Mouse (Mus musculus): Measurements from ENCODE around the gene Cplx3. TPM values are rescaled to one million over a fixed set of nuclear protein-coding genes. Genes with fewer than 3 reads are reported as not detected.

Cplx3 gene
- polyA plus RNA-seq, 1 experiment from 2014 or later: not detected

DNA sequence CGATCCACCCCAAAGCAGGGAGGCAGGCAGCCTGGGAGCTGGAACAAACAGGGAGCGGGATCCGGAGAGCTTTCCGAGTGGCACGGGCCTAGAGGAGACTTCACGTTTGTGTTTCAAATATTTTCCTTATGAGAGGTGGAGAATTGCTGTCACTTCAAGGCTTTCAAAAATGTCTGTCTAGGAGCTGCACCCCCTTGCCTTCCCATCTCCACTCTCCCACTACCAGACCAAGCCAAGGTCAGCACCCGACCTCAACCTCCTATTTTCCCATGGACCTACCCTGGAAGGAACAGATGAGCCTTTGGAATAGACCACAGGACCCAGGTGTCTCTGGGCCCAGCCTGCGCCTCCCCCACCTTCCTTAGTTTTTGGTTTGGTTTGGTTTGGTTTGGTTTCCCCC lies 8.8 kb downstream of the Cplx3 start:
- Histone ChIP-seq H3K4me1 (replicated peaks; ENCODE audit: control insufficient read depth, insufficient read depth, low read length) (peaks cover 12% of the 10 kb centered on the region), H3K36me3 (ENCODE audit: control insufficient read depth, insufficient read depth) (peaks cover 7% of the 10 kb centered on the region), H3K9me3 (ENCODE audit: control insufficient read depth, low read length) (no peaks in the 10 kb centered on the region), H3K4me3 (replicated peaks; ENCODE audit: low read length) (no peak overlapping the region), H3K27ac (ENCODE audit: low read length) (no peak overlapping the region), H3K4me2 (ENCODE audit: low read length) (no peak overlapping the region), H3K9ac (replicated peaks; ENCODE audit: low read depth, low read length) (no peak overlapping the region), H3K27me3 (replicated peaks; ENCODE audit: control insufficient read depth, insufficient read depth, low read length) (no peaks in the 10 kb centered on the region)
- ATAC-seq: no peak
- WGBS: 90% methylated on average over 8 of the region's 8 CpGs

DNA sequence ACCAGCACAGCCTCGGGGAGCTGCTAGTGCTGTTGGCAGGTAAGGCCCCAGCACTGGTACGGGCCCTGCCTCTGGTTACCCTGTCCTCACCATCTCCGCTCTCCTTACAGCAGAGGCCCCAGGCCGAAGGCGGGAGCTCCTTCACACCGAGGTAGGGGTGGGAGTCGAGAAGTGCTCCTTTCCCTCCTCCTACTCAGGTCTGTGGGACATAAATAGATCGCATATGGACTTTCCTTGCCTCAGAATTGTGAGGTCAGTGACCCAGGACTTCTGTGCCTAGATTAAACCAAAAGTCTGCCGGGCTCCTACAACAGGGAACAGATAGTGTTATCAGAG lies 11.9 kb downstream of the Cplx3 start:
- no peak overlapping the region for H3K4me3 ChIP-seq (replicated peaks; ENCODE audit: low read length)
- no peak overlapping the region for H3K9ac ChIP-seq (replicated peaks; ENCODE audit: low read depth, low read length)
- no peak overlapping the region for H3K4me2 ChIP-seq (ENCODE audit: low read length)
- H3K9me3 ChIP-seq (ENCODE audit: control insufficient read depth, low read length): no peaks in the 10 kb centered on the region
- peaks cover 12% of the 10 kb centered on the region for H3K4me1 ChIP-seq (replicated peaks; ENCODE audit: control insufficient read depth, insufficient read depth, low read length)
- 81% methylated on average over 9 of the region's 9 CpGs for WGBS
- no peaks in the 10 kb centered on the region for H3K27me3 ChIP-seq (replicated peaks; ENCODE audit: control insufficient read depth, insufficient read depth, low read length)
- H3K27ac ChIP-seq (ENCODE audit: low read length): no peak overlapping the region
- no peak for ATAC-seq
- H3K36me3 ChIP-seq (ENCODE audit: control insufficient read depth, insufficient read depth): peaks cover 7% of the 10 kb centered on the region

DNA sequence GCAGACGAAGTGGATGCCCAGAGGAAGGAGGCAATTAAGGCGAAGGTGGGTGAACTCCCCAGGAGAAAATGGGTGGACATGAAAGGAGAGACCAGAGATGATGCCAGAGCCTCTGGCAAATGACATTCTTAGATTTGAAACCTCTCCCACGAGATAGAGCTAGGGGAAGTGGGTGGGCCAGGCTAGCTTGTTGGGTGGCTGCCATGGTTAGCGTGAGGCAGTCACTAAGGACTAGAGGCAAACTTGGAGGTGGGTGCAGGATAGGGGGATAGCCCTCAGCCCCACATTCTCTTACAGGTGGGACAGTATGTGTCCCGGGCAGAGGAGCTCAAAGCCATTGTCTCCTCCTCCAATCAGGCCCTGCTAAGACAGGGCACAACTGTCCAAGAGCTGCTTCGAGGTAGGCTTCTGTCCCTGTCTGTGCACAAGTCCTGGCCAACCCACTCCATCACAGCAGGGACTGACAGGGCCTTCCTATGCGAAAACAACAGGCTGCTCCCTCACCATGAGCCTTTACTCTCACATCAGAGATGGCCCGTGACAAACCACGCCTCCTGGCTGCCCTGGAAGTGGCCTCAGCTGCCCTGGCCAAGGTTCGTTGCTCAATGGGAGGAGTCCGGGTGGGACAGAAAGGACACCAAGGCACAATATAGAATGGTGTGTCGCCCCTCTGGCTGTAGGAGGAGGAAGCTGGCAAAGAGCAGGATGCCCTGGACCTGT lies 12.5 kb downstream of the Cplx3 start:
- no peaks in the 10 kb centered on the region for H3K27me3 ChIP-seq (replicated peaks; ENCODE audit: control insufficient read depth, insufficient read depth, low read length)
- H3K4me1 ChIP-seq (replicated peaks; ENCODE audit: control insufficient read depth, insufficient read depth, low read length): peaks cover 15% of the 10 kb centered on the region
- 58% methylated on average over 12 of the region's 12 CpGs for WGBS
- H3K27ac ChIP-seq (ENCODE audit: low read length): no peak overlapping the region
- no peak overlapping the region for H3K4me2 ChIP-seq (ENCODE audit: low read length)
- no peaks in the 10 kb centered on the region for H3K9me3 ChIP-seq (ENCODE audit: control insufficient read depth, low read length)
- ATAC-seq: no peak
- H3K36me3 ChIP-seq (ENCODE audit: control insufficient read depth, insufficient read depth): peaks cover 7% of the 10 kb centered on the region
- no peak overlapping the region for H3K9ac ChIP-seq (replicated peaks; ENCODE audit: low read depth, low read length)
- H3K4me3 ChIP-seq (replicated peaks; ENCODE audit: low read length): no peak overlapping the region

DNA sequence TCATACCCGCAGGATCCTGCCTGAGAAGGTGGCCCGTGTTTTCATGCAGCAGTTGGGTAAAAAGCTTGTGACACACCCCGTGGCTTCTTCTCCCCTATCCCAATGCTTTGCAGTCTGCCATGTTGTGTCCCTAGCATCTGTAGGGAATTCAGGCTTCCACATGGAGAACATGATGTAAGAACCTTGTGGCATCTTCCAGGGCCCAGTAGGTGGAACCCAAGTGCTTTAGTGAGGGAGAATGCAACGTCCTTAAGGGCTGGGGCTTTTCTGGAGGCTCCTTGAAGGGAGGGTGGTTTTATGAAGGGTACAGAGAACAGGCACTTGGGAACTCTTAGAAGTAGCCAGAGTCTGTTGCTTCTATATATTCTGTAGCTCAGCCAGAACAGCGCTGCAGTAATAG lies 15.4 kb downstream of the Cplx3 start:
- no peaks in the 10 kb centered on the region for H3K27me3 ChIP-seq (replicated peaks; ENCODE audit: control insufficient read depth, insufficient read depth, low read length)
- peaks cover 15% of the 10 kb centered on the region for H3K4me1 ChIP-seq (replicated peaks; ENCODE audit: control insufficient read depth, insufficient read depth, low read length)
- no peaks in the 10 kb centered on the region for H3K9me3 ChIP-seq (ENCODE audit: control insufficient read depth, low read length)
- H3K27ac ChIP-seq (ENCODE audit: low read length): no peak overlapping the region
- H3K9ac ChIP-seq (replicated peaks; ENCODE audit: low read depth, low read length): no peak overlapping the region
- no peak overlapping the region for H3K4me3 ChIP-seq (replicated peaks; ENCODE audit: low read length)
- no peak for ATAC-seq
- no peak overlapping the region; the same call in 1 of the 2 replicates for H3K4me2 ChIP-seq (ENCODE audit: low read length)
- H3K36me3 ChIP-seq (ENCODE audit: control insufficient read depth, insufficient read depth): peaks cover 10% of the 10 kb centered on the region
- WGBS: 36% methylated on average over 5 of the region's 5 CpGs

DNA sequence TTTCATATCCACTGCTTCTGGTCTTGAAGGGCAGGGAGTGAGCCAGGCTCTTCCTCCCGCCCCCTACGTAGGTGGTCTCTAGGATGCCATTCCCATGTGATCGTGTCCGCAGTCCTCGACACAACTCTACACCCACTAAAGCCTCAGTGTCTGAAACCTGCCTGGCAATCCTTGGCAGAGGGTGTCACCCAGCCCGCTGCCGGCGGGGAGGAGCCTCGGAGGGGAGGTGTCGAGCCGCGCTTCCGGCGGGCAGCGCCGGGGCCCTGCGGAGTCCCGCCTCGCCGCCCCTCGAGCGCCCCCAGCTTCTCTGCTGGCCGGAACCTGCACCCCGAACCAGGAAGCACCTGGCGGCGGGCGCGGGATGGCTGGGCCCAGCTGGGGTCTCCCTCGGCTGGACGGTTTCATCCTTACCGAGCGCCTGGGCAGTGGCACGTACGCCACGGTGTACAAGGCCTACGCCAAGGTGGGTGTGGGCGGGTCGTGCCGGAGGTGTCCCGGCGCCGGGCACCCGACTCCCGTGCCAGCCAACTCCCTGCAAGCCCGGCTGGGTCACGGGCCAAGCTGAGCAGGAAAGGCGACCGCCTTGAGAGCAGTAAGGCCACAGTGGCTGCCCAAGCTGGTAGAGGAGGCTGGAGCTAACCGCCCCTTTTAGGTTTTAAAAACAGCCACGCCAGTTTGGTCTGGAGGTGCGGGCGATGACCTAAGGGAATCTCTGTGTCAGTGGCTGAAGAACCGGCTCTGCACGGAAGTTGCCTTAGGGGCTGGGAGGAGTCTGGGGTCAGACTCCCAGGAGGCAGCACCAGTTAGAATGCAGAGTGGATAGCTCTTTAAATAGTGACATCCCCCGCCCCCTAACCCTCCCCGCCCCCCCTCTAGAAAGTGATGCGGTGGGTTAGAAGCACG lies 16.6 kb downstream of the Cplx3 start, which contains the start of gene Ulk3:
TSS of gene Ulk3 (plus strand) at position 229 of the 903 bp plus-strand sequence.
- no peaks in the 10 kb centered on the region for H3K27me3 ChIP-seq (replicated peaks; ENCODE audit: control insufficient read depth, insufficient read depth, low read length)
- peak; percentile 91 for ATAC-seq
- H3K9ac ChIP-seq (replicated peaks; ENCODE audit: low read depth, low read length): peak within 1 kb of the TSS; percentile 89
- H3K4me2 ChIP-seq (ENCODE audit: low read length): peak within 1 kb of the TSS; percentile 76
- H3K4me3 ChIP-seq (replicated peaks; ENCODE audit: low read length): peak within 1 kb of the TSS; percentile 79
- H3K9me3 ChIP-seq (ENCODE audit: control insufficient read depth, low read length): no peaks in the 10 kb centered on the region
- under 1% methylated on average over 58 of the region's 58 CpGs for WGBS
- H3K27ac ChIP-seq (ENCODE audit: low read length): peak within 1 kb of the TSS; percentile 67
- peaks cover 3% of the 10 kb centered on the region; the same call in 1 of the 2 replicates for H3K36me3 ChIP-seq (ENCODE audit: control insufficient read depth, insufficient read depth)
- peaks cover 15% of the 10 kb centered on the region for H3K4me1 ChIP-seq (replicated peaks; ENCODE audit: control insufficient read depth, insufficient read depth, low read length)

DNA sequence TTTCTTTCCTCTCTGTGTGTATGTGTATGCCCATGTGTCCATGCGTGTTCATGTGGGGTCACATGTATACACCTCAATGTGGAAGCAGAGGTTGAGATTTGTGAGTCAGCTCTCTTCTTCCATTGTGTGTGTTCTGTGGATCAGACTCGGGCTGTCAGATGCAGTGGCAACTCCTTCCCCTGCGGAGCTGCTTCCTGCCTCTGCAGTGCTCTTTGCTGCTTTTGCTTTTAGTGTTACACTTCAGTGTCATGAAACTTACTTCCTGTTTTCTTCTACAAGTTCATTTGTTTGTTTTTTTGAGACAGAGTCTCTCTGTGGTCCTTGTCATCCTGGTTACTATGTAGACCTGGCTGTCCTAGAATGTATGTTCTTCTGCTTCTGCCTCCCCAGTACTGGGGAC lies 21.1 kb downstream of the Cplx3 start:
- Histone ChIP-seq H3K4me1 (replicated peaks; ENCODE audit: control insufficient read depth, insufficient read depth, low read length) (peaks cover 7% of the 10 kb centered on the region), H3K36me3 (ENCODE audit: control insufficient read depth, insufficient read depth) (peaks cover 37% of the 10 kb centered on the region), H3K9ac (replicated peaks; ENCODE audit: low read depth, low read length) (no peak overlapping the region), H3K27me3 (replicated peaks; ENCODE audit: control insufficient read depth, insufficient read depth, low read length) (no peaks in the 10 kb centered on the region), H3K4me2 (ENCODE audit: low read length) (no peak overlapping the region), H3K9me3 (ENCODE audit: control insufficient read depth, low read length) (no peaks in the 10 kb centered on the region), H3K27ac (ENCODE audit: low read length) (no peak overlapping the region), H3K4me3 (replicated peaks; ENCODE audit: low read length) (no peak overlapping the region)
- 90% methylated on average over 3 of the region's 3 CpGs for WGBS
- no peak for ATAC-seq

DNA sequence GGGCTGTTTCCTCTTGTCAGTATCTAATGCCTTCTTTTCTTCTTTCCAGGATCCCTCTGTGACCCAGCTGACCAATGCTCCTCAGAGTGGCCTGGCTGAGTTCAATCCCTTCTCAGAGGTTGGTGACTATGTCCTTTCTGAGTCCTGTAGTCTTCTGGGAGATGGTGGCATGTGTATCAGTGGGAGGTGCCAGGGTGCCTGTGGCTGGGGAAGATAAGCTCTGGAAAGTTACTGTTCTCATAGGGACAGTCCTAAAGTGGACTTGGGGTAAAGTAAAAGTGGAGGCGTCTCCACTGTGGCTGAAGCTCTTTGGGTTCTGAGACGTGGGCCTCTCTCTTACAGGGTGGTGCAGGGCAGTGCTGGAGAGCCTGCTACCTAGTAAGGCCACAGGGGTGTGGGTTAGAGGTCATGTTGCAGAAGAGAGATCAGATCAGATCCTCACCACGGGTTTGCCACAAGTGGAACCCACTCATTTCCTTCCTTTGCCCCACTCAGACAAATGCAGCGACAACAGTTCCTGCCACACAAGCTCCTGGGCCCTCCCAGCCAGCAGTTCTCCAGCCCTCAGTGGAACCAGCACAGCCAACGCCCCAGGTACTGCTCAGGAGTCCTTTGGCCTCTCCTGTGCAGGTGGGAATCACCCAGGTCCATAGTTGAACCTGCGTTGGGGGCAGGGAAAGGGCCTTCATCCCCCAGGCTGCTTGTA lies 28.8 kb downstream of the Cplx3 start:
- H3K36me3 ChIP-seq (ENCODE audit: control insufficient read depth, insufficient read depth): peaks cover 23% of the 10 kb centered on the region
- ATAC-seq: no peak

DNA sequence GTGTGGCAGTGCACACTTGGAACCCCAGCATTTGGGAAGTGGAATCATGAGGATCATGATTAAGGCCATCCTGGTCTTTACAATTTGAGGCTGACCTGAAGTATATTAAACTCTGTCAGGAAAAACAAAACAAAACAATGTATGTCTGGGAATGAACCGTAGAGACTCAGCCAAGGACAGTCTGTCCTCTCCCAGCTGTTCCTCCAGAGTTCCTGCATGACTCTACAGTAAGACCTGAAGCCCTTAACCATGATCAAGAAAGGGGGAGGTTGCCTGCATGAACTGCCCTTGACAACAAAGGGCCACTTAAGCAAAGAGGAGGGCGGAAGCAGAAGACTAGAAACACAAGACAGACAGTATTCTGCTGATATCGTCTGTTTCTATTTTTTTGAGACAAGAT lies 30.5 kb downstream of the Cplx3 start:
- Histone ChIP-seq H3K4me3 (replicated peaks; ENCODE audit: low read length) (no peak overlapping the region), H3K9me3 (ENCODE audit: control insufficient read depth, low read length) (no peaks in the 10 kb centered on the region), H3K4me1 (replicated peaks; ENCODE audit: control insufficient read depth, insufficient read depth, low read length) (no peaks in the 10 kb centered on the region), H3K9ac (replicated peaks; ENCODE audit: low read depth, low read length) (no peak overlapping the region), H3K4me2 (ENCODE audit: low read length) (no peak overlapping the region), H3K27me3 (replicated peaks; ENCODE audit: control insufficient read depth, insufficient read depth, low read length) (no peaks in the 10 kb centered on the region), H3K27ac (ENCODE audit: low read length) (no peak overlapping the region), H3K36me3 (ENCODE audit: control insufficient read depth, insufficient read depth) (peaks cover 12% of the 10 kb centered on the region; the same call in 1 of the 2 replicates)
- WGBS: 83% methylated on average over 3 of the region's 3 CpGs
- no peak for ATAC-seq

More for the DNA sequence above, 28.8 kb downstream of the Cplx3 start:
- Histone ChIP-seq H3K27me3 (replicated peaks; ENCODE audit: control insufficient read depth, insufficient read depth, low read length) (no peaks in the 10 kb centered on the region), H3K4me3 (replicated peaks; ENCODE audit: low read length) (no peak overlapping the region), H3K9me3 (ENCODE audit: control insufficient read depth, low read length) (no peaks in the 10 kb centered on the region), H3K4me2 (ENCODE audit: low read length) (no peak overlapping the region), H3K4me1 (replicated peaks; ENCODE audit: control insufficient read depth, insufficient read depth, low read length) (no peaks in the 10 kb centered on the region), H3K27ac (ENCODE audit: low read length) (no peak overlapping the region), H3K9ac (replicated peaks; ENCODE audit: low read depth, low read length) (no peak overlapping the region)
- 84% methylated on average over 6 of the region's 6 CpGs for WGBS

DNA sequence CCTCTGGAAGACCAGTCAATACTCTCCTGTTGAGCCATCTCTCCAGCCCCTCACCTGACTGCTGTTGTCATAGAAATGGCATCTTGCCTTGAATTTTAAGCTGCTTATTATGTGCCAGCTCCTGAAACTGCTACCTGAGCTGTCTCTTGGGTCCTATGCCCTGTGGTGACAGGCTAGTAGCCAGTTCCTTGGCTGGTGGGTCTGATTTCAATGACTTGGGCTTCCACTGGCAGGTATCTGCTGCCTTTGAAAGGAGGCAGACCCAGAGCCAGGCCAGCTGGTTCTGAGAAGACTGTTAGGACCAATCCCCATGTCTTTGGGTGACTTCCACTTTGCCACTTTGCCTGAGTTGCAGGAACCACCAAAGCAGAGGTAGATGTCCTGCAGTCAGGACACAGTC lies 31.7 kb downstream of the Cplx3 start:
- Histone ChIP-seq H3K9ac (replicated peaks; ENCODE audit: low read depth, low read length) (no peak overlapping the region), H3K27ac (ENCODE audit: low read length) (no peak overlapping the region), H3K4me1 (replicated peaks; ENCODE audit: control insufficient read depth, insufficient read depth, low read length) (no peaks in the 10 kb centered on the region), H3K27me3 (replicated peaks; ENCODE audit: control insufficient read depth, insufficient read depth, low read length) (no peaks in the 10 kb centered on the region), H3K4me2 (ENCODE audit: low read length) (no peak overlapping the region), H3K36me3 (ENCODE audit: control insufficient read depth, insufficient read depth) (peaks cover 8% of the 10 kb centered on the region; the same call in 1 of the 2 replicates), H3K9me3 (ENCODE audit: control insufficient read depth, low read length) (no peaks in the 10 kb centered on the region), H3K4me3 (replicated peaks; ENCODE audit: low read length) (no peak overlapping the region)
- ATAC-seq: no peak
